Mouse (Mus musculus) forelimb bud, embryonic 11.5 days (tissue): ENCODE measurements around the gene Khk.

ENCODE experiments used
- DNase-seq: peaks from one replicate; pipeline ENCODE4 v3.0.0-alpha.2; 2012; ENCODE audit warnings: low read depth, low spot score

Khk gene

DNA sequence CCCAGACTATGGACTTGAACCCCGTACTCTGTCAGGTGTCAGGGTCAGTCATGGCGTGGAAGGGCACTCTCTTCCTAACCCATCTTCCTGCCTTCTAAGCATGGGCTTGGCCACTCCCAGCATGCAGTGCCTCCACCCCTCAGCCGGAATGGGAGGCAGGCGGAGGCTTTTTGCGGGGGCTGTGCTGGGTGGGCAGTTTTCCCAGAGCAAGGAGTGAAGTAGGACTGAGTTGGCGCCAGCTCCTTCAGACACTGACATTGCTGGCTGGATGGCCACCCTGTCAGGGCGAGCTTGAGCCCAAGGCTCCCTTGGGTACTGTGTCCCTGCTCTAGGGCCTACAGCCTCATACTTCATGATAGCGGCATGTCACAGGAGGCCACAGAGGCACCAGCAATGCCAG is 47.2 kb downstream of the Khk start, which contains the start of gene Tcf23:
Tcf23 (plus strand) TSS at position 247 of the 400 bp plus-strand sequence.
- no peak for DNase-seq

DNA sequence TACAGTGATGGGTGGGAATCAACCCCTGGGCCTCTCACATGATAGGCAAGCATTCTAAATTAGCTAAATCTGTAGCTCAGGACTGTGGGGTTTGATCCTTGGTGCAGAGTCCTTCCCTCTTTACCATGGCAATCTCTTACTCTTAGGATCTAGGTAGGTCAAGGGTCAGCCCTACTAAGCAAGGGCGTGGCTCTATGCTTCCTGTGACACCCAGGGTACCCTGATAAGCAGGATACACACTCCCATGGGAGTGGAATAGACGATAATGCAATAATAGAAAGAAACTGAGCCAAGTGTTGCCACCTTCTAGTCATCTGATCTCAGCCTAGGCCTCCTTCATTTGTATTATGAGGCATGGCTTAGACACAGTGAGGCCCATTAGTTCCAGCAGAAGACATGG is 48.2 kb downstream of the Khk start:
- DNase-seq = no peak

DNA sequence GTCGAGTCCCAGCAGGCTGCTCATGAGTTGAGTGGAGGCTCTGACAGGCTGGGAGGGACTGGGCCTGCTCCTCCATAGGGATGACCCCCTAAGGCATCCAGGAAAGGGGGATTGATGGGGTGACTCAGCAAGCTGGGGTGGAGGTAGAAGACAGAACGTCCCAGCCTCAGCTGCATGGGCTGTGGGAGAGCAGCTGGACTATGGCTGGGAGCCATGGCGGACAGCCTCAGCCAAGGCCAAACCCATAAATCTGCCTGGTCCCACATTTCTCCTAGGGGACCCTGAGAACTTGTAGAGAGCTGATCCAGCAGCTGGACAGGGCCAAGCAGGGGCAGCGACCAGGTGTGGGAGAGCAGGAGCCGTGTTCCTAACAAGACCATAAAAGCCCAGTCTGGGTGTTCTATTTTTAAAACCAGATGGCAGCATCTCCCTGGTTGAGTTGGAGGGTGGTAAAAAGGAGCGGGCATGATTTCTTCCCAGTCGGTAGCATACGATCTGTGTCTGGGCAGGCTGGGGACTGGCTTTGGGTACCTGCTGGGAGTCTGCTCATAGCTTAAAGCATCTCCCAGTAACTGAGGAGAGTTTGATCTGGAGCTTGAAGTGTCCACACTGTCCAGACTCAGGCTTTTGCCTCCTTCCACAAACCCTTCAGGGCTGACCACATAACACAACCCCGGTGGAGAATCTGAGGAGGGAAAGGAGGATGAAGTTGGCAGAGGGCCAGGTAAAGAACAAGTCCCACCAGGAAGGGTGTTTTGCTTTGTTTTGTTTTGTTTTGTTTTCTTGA is 53.8 kb downstream of the Khk start:
- DNase-seq = no peak
